Mouse (Mus musculus): ENCODE data around the gene Hoxa9.

DNA sequence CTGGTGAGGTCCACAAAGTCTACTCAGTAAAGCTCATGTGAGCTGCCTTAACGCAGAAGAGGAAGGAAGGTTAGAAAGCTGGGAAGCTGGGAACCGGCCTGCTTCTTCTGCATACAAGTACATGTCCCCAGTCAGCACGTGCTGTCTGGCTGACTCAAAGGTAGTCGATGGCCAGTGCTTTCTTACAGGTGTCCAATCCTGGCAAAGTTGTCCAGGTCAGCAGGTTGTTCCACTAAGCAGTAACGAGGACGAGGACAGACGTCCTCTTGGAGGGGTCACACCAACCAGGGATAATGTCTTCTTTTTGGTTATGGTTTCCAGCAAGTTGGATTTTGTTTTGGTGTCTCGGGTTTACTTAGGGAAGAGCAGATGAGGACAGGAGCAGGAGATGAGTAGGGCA lies 41.0 kb downstream of the Hoxa9 start:
- TF ChIP-seq CTCF (IDR thresholded peaks at IDR 0.05; ENCODE audit: low read depth) (no peak), EP300 (IDR thresholded peaks at IDR 0.05; ENCODE audit: low read depth) (no peak)
